Mouse (Mus musculus) cerebellum, postnatal 4 days (tissue): ENCODE data around the gene Fam81b.

ENCODE experiments used
- DNase-seq, 2 experiments: peaks; one replicate each; pipeline ENCODE4 v3.0.0; 2022; ENCODE audit warnings: low spot score in 2 of 2, mixed read lengths in 1 of 2

The Fam81b gene

DNA sequence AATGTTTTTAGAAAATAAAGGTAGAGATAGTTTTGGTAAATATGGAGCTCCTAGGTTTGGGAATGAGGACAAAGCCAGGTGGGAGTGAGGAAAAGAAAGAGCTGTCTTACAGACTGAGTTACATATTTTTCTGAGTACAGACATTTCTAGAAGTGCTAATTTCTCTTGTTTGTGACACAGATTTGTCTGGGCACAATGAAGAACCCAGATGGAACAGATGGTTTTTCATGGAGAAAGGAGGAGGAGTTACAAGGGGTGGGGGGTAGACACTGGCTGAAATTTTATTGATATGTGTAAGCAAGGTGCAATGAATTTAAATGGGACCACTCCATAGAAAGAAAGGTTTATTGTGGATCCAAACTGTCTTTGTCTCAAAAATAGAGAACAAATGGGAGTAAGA, 109.9 kb downstream of the Fam81b start:
- no peak for DNase-seq

DNA sequence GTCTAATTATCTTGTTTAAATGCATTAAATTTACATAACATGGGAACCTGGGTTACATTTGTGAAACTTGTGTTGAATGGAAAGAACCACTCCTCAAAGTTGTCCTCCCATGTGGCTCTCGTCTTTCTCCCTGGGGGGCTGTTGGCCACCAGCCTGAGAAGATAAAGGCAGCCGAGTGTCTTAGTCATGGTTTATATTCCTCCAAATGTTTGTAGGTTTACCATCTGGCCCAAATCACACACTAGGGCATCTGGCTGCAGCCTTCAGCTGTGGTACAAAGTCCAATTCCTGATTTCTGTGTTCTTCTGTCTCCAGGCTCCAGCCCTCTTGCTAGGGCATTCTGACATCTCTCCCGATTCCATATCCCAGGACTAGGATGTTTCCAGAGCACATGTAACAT, 114.6 kb downstream of the Fam81b start:
- DNase-seq, result no peak

DNA sequence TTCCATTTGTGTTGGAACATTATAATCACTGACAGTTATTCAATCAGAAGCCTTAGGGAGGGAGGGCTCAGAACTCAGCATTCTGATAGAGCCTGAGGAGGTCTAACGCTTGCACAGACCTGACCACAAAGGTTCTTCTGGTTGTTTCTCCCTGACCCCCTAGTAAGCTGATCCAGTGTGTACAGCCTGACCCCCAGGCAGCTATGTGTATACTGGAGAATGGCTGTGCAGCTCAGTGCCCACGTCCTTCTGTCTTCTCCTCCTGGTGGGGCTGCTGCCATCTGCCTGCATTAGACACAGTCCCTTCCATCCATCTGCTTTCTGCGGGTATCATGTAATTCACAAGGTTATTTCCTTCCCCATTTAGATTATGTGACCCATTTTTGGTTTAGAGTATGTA, 115.7 kb downstream of the Fam81b start:
- no peak for DNase-seq

DNA sequence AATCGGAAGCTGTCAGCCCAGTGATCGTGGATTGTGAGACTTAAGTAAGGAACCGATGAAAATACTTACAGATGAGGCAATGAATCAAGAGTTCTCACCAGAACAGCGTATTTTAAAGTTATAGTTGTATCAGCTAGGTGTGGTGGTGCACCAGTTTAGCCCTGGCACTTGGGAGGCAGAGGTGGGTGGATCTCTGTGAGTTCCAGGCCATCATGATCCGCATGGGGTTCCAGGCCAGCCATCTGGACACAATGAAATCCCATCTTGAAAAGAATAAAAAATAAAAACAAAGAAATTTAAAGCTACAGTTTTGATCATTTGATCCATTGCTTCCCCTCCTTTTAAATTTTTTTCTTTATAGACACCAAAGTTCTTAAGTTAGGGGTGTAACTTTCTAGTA, 117.2 kb downstream of the Fam81b start:
- no peak for DNase-seq

DNA sequence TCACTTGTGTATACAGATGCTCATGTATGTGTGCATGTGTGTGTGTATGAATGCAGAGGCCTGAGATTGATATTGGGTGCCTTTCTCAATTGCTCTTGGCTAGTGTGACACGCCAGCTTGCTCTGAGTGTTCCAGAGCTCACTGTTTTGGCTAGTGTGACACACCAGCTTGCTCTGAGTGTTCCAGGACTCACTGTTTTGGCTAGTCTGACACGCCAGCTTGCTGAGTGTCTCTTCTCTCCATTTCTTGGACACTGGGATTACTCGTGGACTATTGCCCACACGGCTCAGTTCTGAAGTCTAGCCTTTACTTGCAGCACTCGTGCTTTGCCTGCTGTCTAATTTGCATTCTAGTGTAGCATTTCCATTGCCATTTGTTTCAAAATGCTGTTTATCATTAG, 126.2 kb downstream of the Fam81b start:
- DNase-seq, result no peak

DNA sequence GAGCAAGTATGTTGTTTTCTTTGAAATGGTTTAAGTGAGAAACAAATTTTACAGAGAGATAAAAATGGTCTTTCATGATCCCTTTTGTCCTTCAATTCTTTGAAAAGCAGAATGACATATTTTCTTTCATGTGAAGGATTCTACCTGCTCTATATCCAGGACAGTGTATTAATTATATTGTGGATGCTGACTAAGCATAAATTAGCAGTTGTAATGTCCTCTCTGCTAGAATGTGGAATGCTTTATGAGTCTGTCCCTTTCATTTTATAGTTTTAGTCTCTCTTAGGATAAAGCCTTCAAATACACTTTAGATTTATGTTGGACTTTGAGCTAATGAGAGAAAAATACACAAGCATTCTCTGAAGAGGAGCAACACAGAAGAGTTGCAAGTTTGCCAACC, 130.6 kb downstream of the Fam81b start:
- no peak for DNase-seq

DNA sequence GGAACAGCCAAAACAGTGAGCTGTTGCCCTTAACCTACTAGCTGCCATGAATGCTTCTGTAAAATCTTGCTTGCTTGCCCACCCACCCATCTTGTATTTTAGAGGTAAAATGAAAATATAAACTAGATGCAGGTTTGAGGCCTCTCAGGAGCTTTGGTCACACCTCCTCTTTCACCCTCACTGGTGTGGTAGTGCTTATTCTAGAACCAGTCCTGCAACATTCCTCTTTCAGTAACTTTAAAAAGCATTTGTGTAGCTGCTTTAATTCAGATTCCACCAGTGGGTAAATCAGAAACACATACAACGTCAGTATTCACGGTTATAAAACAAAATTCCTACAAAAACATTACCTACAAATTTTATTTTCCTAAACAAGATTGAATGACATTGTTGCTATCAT, 144.3 kb downstream of the Fam81b start:
- DNase-seq, result no peak

DNA sequence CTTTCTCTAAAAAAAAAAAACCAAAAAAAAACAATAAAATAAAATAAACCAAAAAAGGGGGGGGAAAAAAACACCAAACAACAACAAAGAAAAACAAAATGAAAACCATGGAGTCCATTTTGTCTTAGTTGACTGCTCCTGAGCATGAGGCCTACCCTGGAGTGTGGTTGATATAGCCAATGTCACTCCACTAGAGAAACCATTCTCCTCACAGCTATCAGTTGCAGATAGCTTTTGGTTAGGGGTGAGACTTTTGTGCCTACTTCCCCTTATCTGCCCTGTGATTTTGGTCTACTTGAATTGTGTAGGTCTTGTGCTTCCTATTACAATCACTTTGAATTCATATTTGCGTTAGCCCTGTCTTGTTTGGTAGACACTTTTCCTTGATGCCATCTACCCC, 147.4 kb downstream of the Fam81b start:
- DNase-seq, result no peak

DNA sequence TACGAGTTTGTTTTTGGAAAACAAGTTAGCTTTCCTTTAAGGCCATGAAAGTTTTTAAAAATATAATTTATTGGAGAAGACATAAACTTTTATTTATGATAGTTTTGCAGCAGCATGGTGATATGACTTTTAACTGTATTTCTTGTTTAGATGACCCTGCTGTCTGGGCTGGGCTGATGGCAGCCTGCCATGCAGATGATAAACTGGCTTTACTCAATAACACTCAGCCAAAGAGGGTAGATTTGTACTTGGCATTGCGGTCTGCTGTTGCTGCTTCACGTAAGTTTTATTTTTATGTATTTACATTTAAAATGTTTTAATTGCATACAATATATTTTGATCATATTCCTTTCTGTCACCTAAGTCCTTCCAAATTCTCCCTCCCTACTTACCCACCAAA, 147.8 kb downstream of the Fam81b start:
- no peak for DNase-seq
